ENCODE assay signal across 8 mouse cellular contexts in genomic region chr13:42915851-42916193, GRCm38 (mm10).
DNase-seq lines count a peak whose midpoint lies in the region; ATAC-seq and TF ChIP-seq lines count a peak whose summit lies in the region.

No protein-coding gene starts in this region.

- 43% methylated on average over 6 of the region's 6 CpGs for WGBS in heart, postnatal 0 days
- 10% methylated on average over 6 of the region's 6 CpGs for WGBS in hindbrain, embryonic 11.5 days
- WGBS in midbrain, embryonic 11.5 days: 16% methylated on average over 6 of the region's 6 CpGs

- DNase-seq in heart, postnatal 0 days (ENCODE audit: low spot score): no peak
- no peak for DNase-seq in heart, adult 9 months (ENCODE audit: low spot score in 2 of 2)
- DNase-seq in hindbrain, embryonic 11.5 days (ENCODE audit: low spot score): no peak
- peak; percentile 90 for DNase-seq in midbrain, embryonic 11.5 days (ENCODE audit: low spot score, missing footprints)
- no peak for DNase-seq in urinary bladder, adult 18-20 months (ENCODE audit: low spot score in 2 of 2)
- no peak for DNase-seq in adrenal gland, postnatal 4 days (ENCODE audit: low spot score in 2 of 2)
- DNase-seq in spleen, postnatal 4 days (ENCODE audit: low spot score in 2 of 2): no peak

- peak overlapping the region; percentile 63 for H3K4me3 ChIP-seq in heart, postnatal 0 days (ENCODE audit: low read depth, low read length)
- H3K4me3 ChIP-seq in brown adipose tissue, adult 24 weeks (ENCODE audit: insufficient read depth, low read depth, low read length): peak overlapping the region; percentile 67
- H3K4me3 ChIP-seq in hindbrain, embryonic 11.5 days (ENCODE audit: low read depth, low read length): peak overlapping the region; percentile 62
- H3K4me3 ChIP-seq in midbrain, embryonic 11.5 days (ENCODE audit: low read depth, low read length): peak overlapping the region; percentile 56

- no peak for ATAC-seq in heart, postnatal 0 days (ENCODE audit: insufficient read depth, low read depth)
- no peak for ATAC-seq in hindbrain, embryonic 11.5 days (ENCODE audit: low FRiP score)
- ATAC-seq in midbrain, embryonic 11.5 days (ENCODE audit: low FRiP score): no peak

- H3K36me3 ChIP-seq in heart, postnatal 0 days (replicated peaks; ENCODE audit: control insufficient read depth, insufficient read depth, low read length): no peaks in the 10 kb centered on the region
- no peaks in the 10 kb centered on the region for H3K36me3 ChIP-seq in hindbrain, embryonic 11.5 days (ENCODE audit: control insufficient read depth, insufficient read depth, low read length)
- no peaks in the 10 kb centered on the region for H3K36me3 ChIP-seq in midbrain, embryonic 11.5 days (ENCODE audit: control insufficient read depth, insufficient read depth, low read length)

- H3K27ac ChIP-seq in heart, postnatal 0 days (ENCODE audit: low read depth): no peak overlapping the region
- H3K27ac ChIP-seq in brown adipose tissue, adult 24 weeks (replicated peaks; ENCODE audit: low read depth, low read length): no peak overlapping the region
- H3K27ac ChIP-seq in hindbrain, embryonic 11.5 days (ENCODE audit: low read depth, low read length): no peak overlapping the region
- no peak overlapping the region for H3K27ac ChIP-seq in midbrain, embryonic 11.5 days (ENCODE audit: low read depth, low read length)

- H3K9ac ChIP-seq in heart, postnatal 0 days (replicated peaks; ENCODE audit: low read depth, low read length): peak overlapping the region; percentile 41; the same call in 1 of the 2 replicates
- peak overlapping the region; percentile 59 for H3K9ac ChIP-seq in hindbrain, embryonic 11.5 days (ENCODE audit: low read depth, low read length)
- no peak overlapping the region; the same call in 1 of the 2 replicates for H3K9ac ChIP-seq in midbrain, embryonic 11.5 days (ENCODE audit: low read length)

- TF ChIP-seq CTCF in heart, postnatal 0 days (IDR thresholded peaks at IDR 0.05; ENCODE audit: low read depth): no peak

- no peaks in the 10 kb centered on the region for H3K27me3 ChIP-seq in heart, postnatal 0 days (ENCODE audit: control insufficient read depth, insufficient read depth, low read length)
- H3K27me3 ChIP-seq in hindbrain, embryonic 11.5 days (ENCODE audit: control insufficient read depth, insufficient read depth, low read length): no peaks in the 10 kb centered on the region; the same call in none of the 2 replicates
- H3K27me3 ChIP-seq in midbrain, embryonic 11.5 days (ENCODE audit: control insufficient read depth, insufficient read depth, low read length): peaks cover 10% of the 10 kb centered on the region

- no peak for TF ChIP-seq EP300 in heart, postnatal 0 days (IDR thresholded peaks at IDR 0.05; ENCODE audit: low read depth)

- peak overlapping the region; percentile 93 for H3K4me2 ChIP-seq in heart, postnatal 0 days (ENCODE audit: low read depth, low read length)
- peak overlapping the region; percentile 100 for H3K4me2 ChIP-seq in hindbrain, embryonic 11.5 days (replicated peaks; ENCODE audit: low read depth, low read length)
- H3K4me2 ChIP-seq in midbrain, embryonic 11.5 days: peak overlapping the region; percentile 100

- H3K4me1 ChIP-seq in heart, postnatal 0 days (ENCODE audit: control insufficient read depth, insufficient read depth): no peaks in the 10 kb centered on the region
- H3K4me1 ChIP-seq in brown adipose tissue, adult 24 weeks (ENCODE audit: control insufficient read depth, insufficient read depth, insufficient read length, low read length): peaks cover 3% of the 10 kb centered on the region; the same call in 1 of the 2 replicates
- H3K4me1 ChIP-seq in hindbrain, embryonic 11.5 days (replicated peaks; ENCODE audit: control insufficient read depth, insufficient read depth, low read length): peaks cover 2% of the 10 kb centered on the region; the same call in 1 of the 2 replicates
- H3K4me1 ChIP-seq in midbrain, embryonic 11.5 days (ENCODE audit: control insufficient read depth, insufficient read depth, low read length): peaks cover 5% of the 10 kb centered on the region; the same call in 1 of the 2 replicates

- H3K9me3 ChIP-seq in heart, postnatal 0 days (replicated peaks; ENCODE audit: control insufficient read depth, low read length): no peaks in the 10 kb centered on the region
- H3K9me3 ChIP-seq in hindbrain, embryonic 11.5 days (ENCODE audit: control insufficient read depth, low read length): no peaks in the 10 kb centered on the region
- H3K9me3 ChIP-seq in midbrain, embryonic 11.5 days (ENCODE audit: control insufficient read depth, low read length): no peaks in the 10 kb centered on the region
